Mouse (Mus musculus): ENCODE measurements around the gene Agps. TPM values are rescaled to one million over a fixed set of nuclear protein-coding genes. Genes with fewer than 3 reads are reported as not detected.
"Not testable (repeated sequence)": the region's sequence is repeated elsewhere in the genome, so short reads cannot be mapped to it uniquely, and the experiment has no call there.

Agps gene
- polyA plus RNA-seq, 1 experiment from 2014 or later: 44.0 TPM

- 95% methylated on average over 6 of the region's 6 CpGs for WGBS
These were observed 97.9 kb downstream of the Agps start for GRCm38 (mm10) chr2:75929786-75930444.

GRCm38 (mm10) chr2:75930941-75931340 lies 99.0 kb downstream of the Agps start:
- no peaks in the 10 kb centered on the region for H3K27me3 ChIP-seq (ENCODE audit: control insufficient read depth, insufficient read depth, low read length)
- DNase-seq (ENCODE audit: low spot score, missing footprints) (no peak), ATAC-seq (ENCODE audit: low FRiP score) (no peak)
- H3K36me3 ChIP-seq (ENCODE audit: control insufficient read depth, insufficient read depth, low read length): no peaks in the 10 kb centered on the region
- no peak overlapping the region for H3K4me3 ChIP-seq (ENCODE audit: low read depth, low read length)
- no peak overlapping the region for H3K4me2 ChIP-seq
- H3K9ac ChIP-seq (ENCODE audit: low read length): no peak overlapping the region
- WGBS: 97% methylated on average over 2 of the region's 2 CpGs
- no peak overlapping the region for H3K27ac ChIP-seq (ENCODE audit: low read depth, low read length)
- no peaks in the 10 kb centered on the region for H3K9me3 ChIP-seq (ENCODE audit: control insufficient read depth, low read length)
- no peaks in the 10 kb centered on the region for H3K4me1 ChIP-seq (ENCODE audit: control insufficient read depth, insufficient read depth, low read length)

More at GRCm38 (mm10) chr2:75929786-75930444, 97.9 kb downstream of the Agps start:
- Histone ChIP-seq H3K9ac (ENCODE audit: low read length) (no peak overlapping the region), H3K4me3 (ENCODE audit: low read depth, low read length) (no peak overlapping the region), H3K27me3 (ENCODE audit: control insufficient read depth, insufficient read depth, low read length) (no peaks in the 10 kb centered on the region), H3K9me3 (ENCODE audit: control insufficient read depth, low read length) (no peaks in the 10 kb centered on the region), H3K36me3 (ENCODE audit: control insufficient read depth, insufficient read depth, low read length) (no peaks in the 10 kb centered on the region), H3K4me2 (no peak overlapping the region), H3K4me1 (ENCODE audit: control insufficient read depth, insufficient read depth, low read length) (no peaks in the 10 kb centered on the region), H3K27ac (ENCODE audit: low read depth, low read length) (no peak overlapping the region)
- DNase-seq (ENCODE audit: low spot score, missing footprints) (no peak), ATAC-seq (ENCODE audit: low FRiP score) (no peak)

GRCm38 (mm10) chr2:75933541-75933940 lies 101.6 kb downstream of the Agps start:
- no peaks in the 10 kb centered on the region for H3K36me3 ChIP-seq (ENCODE audit: control insufficient read depth, insufficient read depth, low read length)
- H3K9me3 ChIP-seq (ENCODE audit: control insufficient read depth, low read length): no peaks in the 10 kb centered on the region
- WGBS: 54% methylated on average over 7 of the region's 7 CpGs
- H3K27me3 ChIP-seq (ENCODE audit: control insufficient read depth, insufficient read depth, low read length): no peaks in the 10 kb centered on the region
- DNase-seq (ENCODE audit: low spot score, missing footprints) (no peak), ATAC-seq (ENCODE audit: low FRiP score) (no peak)
- no peak overlapping the region for H3K9ac ChIP-seq (ENCODE audit: low read length)
- no peak overlapping the region for H3K4me2 ChIP-seq
- H3K4me3 ChIP-seq (ENCODE audit: low read depth, low read length): no peak overlapping the region
- H3K27ac ChIP-seq (ENCODE audit: low read depth, low read length): no peak overlapping the region
- H3K4me1 ChIP-seq (ENCODE audit: control insufficient read depth, insufficient read depth, low read length): no peaks in the 10 kb centered on the region

- H3K36me3 ChIP-seq (ENCODE audit: control insufficient read depth, insufficient read depth, low read length); DNase-seq (ENCODE audit: low spot score, missing footprints); H3K27me3 ChIP-seq (ENCODE audit: control insufficient read depth, insufficient read depth, low read length); ATAC-seq (ENCODE audit: low FRiP score); H3K9me3 ChIP-seq (ENCODE audit: control insufficient read depth, low read length); H3K9ac ChIP-seq (ENCODE audit: low read length); H3K4me1 ChIP-seq (ENCODE audit: control insufficient read depth, insufficient read depth, low read length); H3K4me2 ChIP-seq; H3K27ac ChIP-seq (ENCODE audit: low read depth, low read length); H3K4me3 ChIP-seq (ENCODE audit: low read depth, low read length): not testable (repeated sequence)
- WGBS: 92% methylated on average over 2 of the region's 2 CpGs
These were observed 104.7 kb downstream of the Agps start for GRCm38 (mm10) chr2:75936685-75937084.

GRCm38 (mm10) chr2:75937520-75938116 lies 105.6 kb downstream of the Agps start:
- peak; percentile 35 for ATAC-seq (ENCODE audit: low FRiP score)
- WGBS: 72% methylated on average over 15 of the region's 17 CpGs
- H3K36me3 ChIP-seq (ENCODE audit: control insufficient read depth, insufficient read depth, low read length); H3K27me3 ChIP-seq (ENCODE audit: control insufficient read depth, insufficient read depth, low read length); H3K9me3 ChIP-seq (ENCODE audit: control insufficient read depth, low read length); H3K4me1 ChIP-seq (ENCODE audit: control insufficient read depth, insufficient read depth, low read length); H3K27ac ChIP-seq (ENCODE audit: low read depth, low read length); DNase-seq (ENCODE audit: low spot score, missing footprints): not testable (repeated sequence)
- peak overlapping the region; percentile 54 for H3K4me3 ChIP-seq (ENCODE audit: low read depth, low read length)
- peak overlapping the region; percentile 57 for H3K4me2 ChIP-seq
- peak overlapping the region; percentile 76 for H3K9ac ChIP-seq (ENCODE audit: low read length)

GRCm38 (mm10) chr2:75938117-75939063 lies 106.4 kb downstream of the Agps start, which contains the start of gene Ttc30b:
Gene Ttc30b, minus strand, starts transcription at chr2:75938585.
- WGBS: 5% methylated on average over 34 of the region's 42 CpGs
- Histone ChIP-seq H3K9ac (ENCODE audit: low read length) (peak within 1 kb of the TSS; percentile 76), H3K4me1 (ENCODE audit: control insufficient read depth, insufficient read depth, low read length) (no peaks in the 10 kb centered on the region), H3K4me2 (peak within 1 kb of the TSS; percentile 57), H3K9me3 (ENCODE audit: control insufficient read depth, low read length) (no peaks in the 10 kb centered on the region), H3K36me3 (ENCODE audit: control insufficient read depth, insufficient read depth, low read length) (no peaks in the 10 kb centered on the region), H3K27me3 (ENCODE audit: control insufficient read depth, insufficient read depth, low read length) (no peaks in the 10 kb centered on the region), H3K4me3 (ENCODE audit: low read depth, low read length) (peak within 1 kb of the TSS; percentile 54), H3K27ac (ENCODE audit: low read depth, low read length) (peak within 1 kb of the TSS; percentile 63; the same call in 1 of the 2 replicates)
- DNase-seq (ENCODE audit: low spot score, missing footprints): peak; percentile 98
- peak; percentile 90 for ATAC-seq (ENCODE audit: low FRiP score)

- Histone ChIP-seq H3K36me3 (ENCODE audit: control insufficient read depth, insufficient read depth, low read length) (no peaks in the 10 kb centered on the region), H3K4me2 (no peak overlapping the region), H3K27ac (ENCODE audit: low read depth, low read length) (no peak overlapping the region), H3K4me1 (ENCODE audit: control insufficient read depth, insufficient read depth, low read length) (no peaks in the 10 kb centered on the region), H3K9ac (ENCODE audit: low read length) (no peak overlapping the region), H3K27me3 (ENCODE audit: control insufficient read depth, insufficient read depth, low read length) (no peaks in the 10 kb centered on the region), H3K9me3 (ENCODE audit: control insufficient read depth, low read length) (no peaks in the 10 kb centered on the region), H3K4me3 (ENCODE audit: low read depth, low read length) (no peak overlapping the region)
- no peak for ATAC-seq (ENCODE audit: low FRiP score)
- no peak for DNase-seq (ENCODE audit: low spot score, missing footprints)
- WGBS: 88% methylated on average over 8 of the region's 8 CpGs
These were observed 118.7 kb downstream of the Agps start for GRCm38 (mm10) chr2:75950685-75951084.

GRCm38 (mm10) chr2:75953320-75953719 lies 121.3 kb downstream of the Agps start:
- Histone ChIP-seq H3K27ac (ENCODE audit: low read depth, low read length) (no peak overlapping the region), H3K27me3 (ENCODE audit: control insufficient read depth, insufficient read depth, low read length) (no peaks in the 10 kb centered on the region), H3K4me1 (ENCODE audit: control insufficient read depth, insufficient read depth, low read length) (no peaks in the 10 kb centered on the region), H3K4me3 (ENCODE audit: low read depth, low read length) (no peak overlapping the region), H3K9ac (ENCODE audit: low read length) (no peak overlapping the region), H3K4me2 (no peak overlapping the region), H3K36me3 (ENCODE audit: control insufficient read depth, insufficient read depth, low read length) (no peaks in the 10 kb centered on the region), H3K9me3 (ENCODE audit: control insufficient read depth, low read length) (no peaks in the 10 kb centered on the region)
- ATAC-seq (ENCODE audit: low FRiP score) (no peak), DNase-seq (ENCODE audit: low spot score, missing footprints) (no peak)
- WGBS: 93% methylated on average over 5 of the region's 5 CpGs

- Histone ChIP-seq H3K9me3 (ENCODE audit: control insufficient read depth, low read length) (no peaks in the 10 kb centered on the region), H3K4me2 (no peak overlapping the region), H3K4me1 (ENCODE audit: control insufficient read depth, insufficient read depth, low read length) (peaks cover 18% of the 10 kb centered on the region), H3K27me3 (ENCODE audit: control insufficient read depth, insufficient read depth, low read length) (no peaks in the 10 kb centered on the region), H3K9ac (ENCODE audit: low read length) (no peak overlapping the region), H3K27ac (ENCODE audit: low read depth, low read length) (no peak overlapping the region), H3K36me3 (ENCODE audit: control insufficient read depth, insufficient read depth, low read length) (no peaks in the 10 kb centered on the region), H3K4me3 (ENCODE audit: low read depth, low read length) (no peak overlapping the region)
- WGBS: 54% methylated on average over 14 of the region's 14 CpGs
- DNase-seq (ENCODE audit: low spot score, missing footprints) (no peak), ATAC-seq (ENCODE audit: low FRiP score) (no peak)
These were observed 123.7 kb downstream of the Agps start for GRCm38 (mm10) chr2:75955709-75956108.

Data from midbrain, embryonic 11.5 days (tissue).